Mouse (Mus musculus) intestine, postnatal 0 days (tissue): Measurements from ENCODE around the gene Trmt13. TPM values are rescaled to one million over a fixed set of nuclear protein-coding genes. Genes with fewer than 3 reads are reported as not detected.
A peak's percentile ranks its signal among the peaks of the same experiment; 100 is the strongest.

Experiments used
- ATAC-seq: fragments of 200-750 bp; cut with Nextera tagmentation; 2 replicates; pipeline ENCODE4 v1.8.0; 2017; ENCODE audit warnings: mild to moderate bottlenecking, moderate TSS enrichment, moderate library complexity
- H3K27ac ChIP-seq: fragments of 300-500 bp; sonication (generic); 2 replicates; pipeline ENCODE4 v1.5.1; 2014; ENCODE audit warnings: mild to moderate bottlenecking, low read depth, low read length, moderate library complexity
- H3K27me3 ChIP-seq: fragments of 300-500 bp; sonication (generic); replicated peaks from 2 replicates; pipeline ENCODE4 v1.6.1; 2014; ENCODE audit warnings: low read length, mixed read lengths; ENCODE audit not compliant: control insufficient read depth, insufficient read depth
- H3K36me3 ChIP-seq: fragments of 300-500 bp; sonication (generic); 2 replicates; pipeline ENCODE4 v1.6.1; 2014; ENCODE audit warnings: mild to moderate bottlenecking, moderate library complexity; ENCODE audit not compliant: control insufficient read depth, insufficient read depth
- H3K4me1 ChIP-seq: fragments of 300-500 bp; sonication (generic); replicated peaks from 2 replicates; pipeline ENCODE4 v1.6.1; 2014; ENCODE audit warnings: antibody characterized with exemption, low read length, mixed read lengths; ENCODE audit not compliant: control insufficient read depth, insufficient read depth
- H3K4me2 ChIP-seq: fragments of 300-500 bp; sonication (generic); replicated peaks from 2 replicates; pipeline ENCODE4 v1.6.1; 2014; ENCODE audit warnings: low read depth, mild to moderate bottlenecking, moderate library complexity
- H3K4me3 ChIP-seq: fragments of 300-500 bp; sonication (generic); 2 replicates; pipeline ENCODE4 v1.5.1; 2014; ENCODE audit warnings: low read depth, low read length
- H3K9ac ChIP-seq: fragments of 300-500 bp; sonication (generic); 2 replicates; pipeline ENCODE4 v1.6.1; 2014; ENCODE audit warnings: mild to moderate bottlenecking, low read depth, low read length
- H3K9me3 ChIP-seq: fragments of 300-500 bp; sonication (generic); 2 replicates; pipeline ENCODE4 v1.6.1; 2016; ENCODE audit warnings: mixed run types; ENCODE audit not compliant: control insufficient read depth
- CTCF ChIP-seq: sonication (generic); IDR thresholded peaks from 2 replicates; pipeline ENCODE4 v1.5.1; 2016; ENCODE audit warnings: low read depth, mild to moderate bottlenecking, control low read depth, antibody characterized with exemption, moderate library complexity
- WGBS: fragments of 180-500 bp; shearing (Covaris S2); extraction: QIAGEN DNeasy Blood & Tissue Kit; methylation state at CpG from one replicate; pipeline ENCODE4 v1.1.7; 2014; 5-methylcytosine and 5-hydroxymethylcytosine counted together
- polyA plus RNA-seq: library from polyadenylated mRNA; unstranded; fragments of >200 nt; fragmentation: Nextera tagmentation; extraction: Ambion mirVana; gene quantifications from 2 replicates; pipeline ENCODE4 v1.2.1, GENCODE M21; 2015

Gene Trmt13
- polyA plus RNA-seq, 1 experiment from 2014 or later = 8.2 TPM

GRCm38 (mm10) chr3:116601005-116601404, 13.4 kb downstream of the Trmt13 start:
- no peak for TF ChIP-seq CTCF
- Histone ChIP-seq H3K4me1 (no peaks in the 10 kb centered on the region), H3K9me3 (no peaks in the 10 kb centered on the region), H3K4me2 (no peak overlapping the region), H3K4me3 (no peak overlapping the region), H3K27me3 (no peaks in the 10 kb centered on the region), H3K36me3 (no peaks in the 10 kb centered on the region), H3K9ac (no peak overlapping the region), H3K27ac (no peak overlapping the region)
- WGBS = 90% methylated on average over 5 of the region's 5 CpGs
- no peak for ATAC-seq

- TF ChIP-seq CTCF = no peak
- no peak overlapping the region for H3K27ac ChIP-seq
- no peaks in the 10 kb centered on the region for H3K27me3 ChIP-seq
- no peak overlapping the region for H3K4me2 ChIP-seq
- H3K36me3 ChIP-seq = no peaks in the 10 kb centered on the region
- H3K4me1 ChIP-seq = no peaks in the 10 kb centered on the region
- no peak overlapping the region for H3K4me3 ChIP-seq
- no peak overlapping the region for H3K9ac ChIP-seq
- WGBS = 43% methylated on average over 2 of the region's 2 CpGs
- peak; percentile 62 for ATAC-seq
- H3K9me3 ChIP-seq = no peaks in the 10 kb centered on the region
These were observed 14.7 kb downstream of the Trmt13 start for GRCm38 (mm10) chr3:116599705-116600104.

GRCm38 (mm10) chr3:116595603-116595991, 18.8 kb downstream of the Trmt13 start:
- H3K27me3 ChIP-seq = no peaks in the 10 kb centered on the region
- peak overlapping the region; percentile 75 for H3K4me2 ChIP-seq
- H3K36me3 ChIP-seq = peaks cover 9% of the 10 kb centered on the region; the same call in 1 of the 2 replicates
- no peak overlapping the region for H3K27ac ChIP-seq
- no peaks in the 10 kb centered on the region for H3K9me3 ChIP-seq
- no peaks in the 10 kb centered on the region for H3K4me1 ChIP-seq
- peak overlapping the region; percentile 78 for H3K9ac ChIP-seq
- peak overlapping the region; percentile 84 for H3K4me3 ChIP-seq
- no peak for TF ChIP-seq CTCF
- no peak for ATAC-seq
- WGBS = 5% methylated on average over 10 of the region's 10 CpGs

- Histone ChIP-seq H3K36me3 (peaks cover 15% of the 10 kb centered on the region), H3K27me3 (no peaks in the 10 kb centered on the region), H3K9ac (peak within 1 kb of the TSS; percentile 78), H3K4me2 (peak within 1 kb of the TSS; percentile 75), H3K4me1 (no peaks in the 10 kb centered on the region), H3K4me3 (peak within 1 kb of the TSS; percentile 84), H3K9me3 (no peaks in the 10 kb centered on the region), H3K27ac (peak within 1 kb of the TSS; percentile 73)
- TF ChIP-seq CTCF = no peak
- peak; percentile 95 for ATAC-seq
- WGBS = under 1% methylated on average over 65 of the region's 65 CpGs
These were observed 19.4 kb downstream of the Trmt13 start, which contains the start of gene Sass6 for GRCm38 (mm10) chr3:116594728-116595602. Gene Sass6 (plus strand): TSS chr3:116594982.

GRCm38 (mm10) chr3:116594076-116594727, 20.2 kb downstream of the Trmt13 start:
- Histone ChIP-seq H3K4me1 (no peaks in the 10 kb centered on the region), H3K4me3 (peak overlapping the region; percentile 84), H3K27me3 (no peaks in the 10 kb centered on the region), H3K9ac (peak overlapping the region; percentile 78), H3K27ac (peak overlapping the region; percentile 73), H3K4me2 (peak overlapping the region; percentile 75), H3K36me3 (peaks cover 23% of the 10 kb centered on the region), H3K9me3 (no peaks in the 10 kb centered on the region)
- peak; percentile 44 for TF ChIP-seq CTCF
- WGBS = 2% methylated on average over 22 of the region's 22 CpGs
- ATAC-seq = peak; percentile 41; the same call in 1 of the 2 replicates

- H3K4me1 ChIP-seq = no peaks in the 10 kb centered on the region
- no peak overlapping the region for H3K9ac ChIP-seq
- 97% methylated on average over 9 of the region's 9 CpGs for WGBS
- no peak overlapping the region for H3K4me3 ChIP-seq
- H3K27ac ChIP-seq = no peak overlapping the region; the same call in 1 of the 2 replicates
- no peaks in the 10 kb centered on the region for H3K9me3 ChIP-seq
- ATAC-seq = no peak
- H3K27me3 ChIP-seq = no peaks in the 10 kb centered on the region
- no peak for TF ChIP-seq CTCF
- peaks cover 47% of the 10 kb centered on the region for H3K36me3 ChIP-seq
- no peak overlapping the region for H3K4me2 ChIP-seq
These were observed 32.2 kb downstream of the Trmt13 start for GRCm38 (mm10) chr3:116582201-116582600.
